Mouse (Mus musculus) gastrocnemius, adult 8-10 months (tissue): ENCODE results near the gene Gm21861. TPM values are rescaled to one million over a fixed set of nuclear protein-coding genes. Genes with fewer than 3 reads are reported as not detected.
"Not testable (repeated sequence)": the region's sequence is repeated elsewhere in the genome, so short reads cannot be mapped to it uniquely, and the experiment has no call there.

Source experiments
- DNase-seq, 2 experiments: peaks; one replicate each; pipeline ENCODE4 v3.0.0; 2022; ENCODE audit warnings: low spot score in 2 of 2
- total RNA-seq, 4 experiments: library from RNA; stranded (reverse); gene quantifications; 2 replicates each; pipeline ENCODE4 v1.2.4; 2022

Gene Gm21861
- total RNA-seq = not detected

DNA sequence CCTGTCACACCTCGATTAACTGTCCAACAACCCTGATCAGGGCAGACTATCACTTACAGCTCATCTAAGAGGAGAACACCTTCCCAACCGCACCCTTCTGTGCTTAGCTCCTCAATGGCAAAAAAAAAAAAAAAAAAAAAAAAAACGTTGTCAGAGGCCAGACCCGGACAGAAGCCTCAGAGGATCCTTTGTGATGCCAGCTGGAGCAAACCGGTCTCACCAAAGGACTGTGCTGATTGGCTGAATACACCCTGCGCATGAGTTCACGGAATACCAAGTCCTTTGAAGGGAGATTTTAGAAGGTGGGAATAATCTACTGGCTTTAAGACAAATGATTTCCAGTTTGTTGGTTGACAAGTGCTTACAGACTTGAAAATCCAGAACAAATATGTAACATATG is at the start of gene Gm21861:
Gm21861 (minus strand) TSS at position 101 of the 400 bp plus-strand sequence.
- not testable (repeated sequence) for DNase-seq
